Mouse (Mus musculus): Measurements from ENCODE around the gene Asap2. TPM values are rescaled to one million over a fixed set of nuclear protein-coding genes. Genes with fewer than 3 reads are reported as not detected.

Asap2 gene
- total and polyA plus RNA-seq, 3 experiments: 0.46 to 1.9 TPM; not detected in 1

- H3K9me3 ChIP-seq (replicated peaks; ENCODE audit: insufficient read depth, low read length): no peaks in the 10 kb centered on the region
- H3K4me3 ChIP-seq (ENCODE audit: control insufficient read depth in 1 of 2, insufficient read depth in 1 of 2, low read depth in 2 of 2, low read length in 2 of 2): no peak overlapping the region
- H3K9ac ChIP-seq (ENCODE audit: control insufficient read depth, low read depth, low read length, poor library complexity, severe bottlenecking): no peak overlapping the region
- H3K79me2 ChIP-seq (ENCODE audit: control insufficient read depth, insufficient read depth, low read length, poor library complexity): no peaks in the 10 kb centered on the region
- H3K36me3 ChIP-seq (ENCODE audit: control insufficient read depth in 1 of 2, insufficient read depth in 2 of 2, low read length in 2 of 2): peaks cover 0 to 2% of the 10 kb centered on the region in 2 experiments; a peak in 1 of 4 replicates
- DNase-seq (ENCODE audit: low read depth, low spot score): no peak
- H3K27me3 ChIP-seq (ENCODE audit: control insufficient read depth in 1 of 2, insufficient read depth in 2 of 2, low read length in 2 of 2): no peaks in the 10 kb centered on the region
- no peak overlapping the region for H3K27ac ChIP-seq (ENCODE audit: control insufficient read depth, low read depth, low read length)
- H3K4me1 ChIP-seq (ENCODE audit: control insufficient read depth in 1 of 2, insufficient read depth in 2 of 2, low read length in 2 of 2): peaks cover 0 to 10% of the 10 kb centered on the region in 2 experiments; a peak in 2 of 4 replicates
- TF ChIP-seq TBP (IDR thresholded peaks at IDR 0.05; ENCODE audit: low read depth, low read length) (no peak), BHLHE40 (IDR thresholded peaks at IDR 0.05; ENCODE audit: borderline replicate concordance, low read depth, low read length) (no peak), CHD1 (IDR thresholded peaks at IDR 0.05; ENCODE audit: low read depth, low read length) (no peak), USF2 (IDR thresholded peaks at IDR 0.05; ENCODE audit: borderline replicate concordance in 1 of 2, insufficient read depth in 1 of 2, low read depth in 1 of 2, low read length in 2 of 2) (no peak), MAZ (IDR thresholded peaks at IDR 0.05; ENCODE audit: low read depth, low read length) (no peak), SIN3A (IDR thresholded peaks at IDR 0.05; ENCODE audit: low read length) (no peak), SMC3 (IDR thresholded peaks at IDR 0.05; ENCODE audit: low read depth, low read length) (no peak), RAD21 (IDR thresholded peaks at IDR 0.05; ENCODE audit: low read depth, low read length) (no peak), POLR2A (IDR thresholded peaks at IDR 0.05; ENCODE audit: control insufficient read depth in 1 of 2, insufficient read depth in 1 of 2, low read depth in 1 of 2, low read length in 2 of 2, poor library complexity in 1 of 2) (no peak)
Measured at GRCm38 (mm10) chr12:21233727-21234126, 243.5 kb downstream of the Asap2 start.

GRCm38 (mm10) chr12:21234560-21234959 is 244.3 kb downstream of the Asap2 start:
- Histone ChIP-seq H3K27ac (ENCODE audit: control insufficient read depth, low read depth, low read length) (no peak overlapping the region), H3K79me2 (ENCODE audit: control insufficient read depth, insufficient read depth, low read length, poor library complexity) (no peaks in the 10 kb centered on the region)

More at GRCm38 (mm10) chr12:21234560-21234959, 244.3 kb downstream of the Asap2 start:
- no peak for DNase-seq (ENCODE audit: low read depth, low spot score)
- Histone ChIP-seq H3K4me3 (ENCODE audit: control insufficient read depth in 1 of 2, insufficient read depth in 1 of 2, low read depth in 2 of 2, low read length in 2 of 2) (no peak overlapping the region), H3K9ac (ENCODE audit: control insufficient read depth, low read depth, low read length, poor library complexity, severe bottlenecking) (no peak overlapping the region), H3K9me3 (replicated peaks; ENCODE audit: insufficient read depth, low read length) (no peaks in the 10 kb centered on the region), H3K27me3 (ENCODE audit: control insufficient read depth in 1 of 2, insufficient read depth in 2 of 2, low read length in 2 of 2) (no peaks in the 10 kb centered on the region), H3K4me1 (ENCODE audit: control insufficient read depth in 1 of 2, insufficient read depth in 2 of 2, low read length in 2 of 2) (peaks cover 0 to 10% of the 10 kb centered on the region in 2 experiments; a peak in 2 of 4 replicates), H3K36me3 (ENCODE audit: control insufficient read depth in 1 of 2, insufficient read depth in 2 of 2, low read length in 2 of 2) (peaks cover 0 to 2% of the 10 kb centered on the region in 2 experiments; a peak in 1 of 4 replicates)
- no peak for TF ChIP-seq ELF1 (IDR thresholded peaks at IDR 0.05; ENCODE audit: low read depth, low read length)
- no peak for TF ChIP-seq USF1 (IDR thresholded peaks at IDR 0.05; ENCODE audit: low read depth, low read length)
- TF ChIP-seq E2F4 (IDR thresholded peaks at IDR 0.05; ENCODE audit: borderline replicate concordance, low read depth, low read length): no peak
- TF ChIP-seq UBTF (IDR thresholded peaks at IDR 0.05; ENCODE audit: borderline replicate concordance, insufficient read depth, low read depth, low read length): no peak
- TF ChIP-seq MAZ (IDR thresholded peaks at IDR 0.05; ENCODE audit: low read depth, low read length): no peak
- TF ChIP-seq CHD1 (IDR thresholded peaks at IDR 0.05; ENCODE audit: low read depth, low read length): no peak
- TF ChIP-seq NELFE (IDR thresholded peaks at IDR 0.05; ENCODE audit: low read depth, low read length): no peak
- no peak for TF ChIP-seq HCFC1 (IDR thresholded peaks at IDR 0.05; ENCODE audit: low read depth, low read length)
- TF ChIP-seq BHLHE40 (IDR thresholded peaks at IDR 0.05; ENCODE audit: borderline replicate concordance, low read depth, low read length): no peak
- no peak for TF ChIP-seq ETS1 (IDR thresholded peaks at IDR 0.05; ENCODE audit: low read depth, low read length)
- TF ChIP-seq SIN3A (IDR thresholded peaks at IDR 0.05; ENCODE audit: low read length): no peak
- TF ChIP-seq GATA1 (IDR thresholded peaks at IDR 0.05; ENCODE audit: low read depth, low read length): no peak
- no peak for TF ChIP-seq MAFK (IDR thresholded peaks at IDR 0.05; ENCODE audit: borderline replicate concordance, low read depth, low read length)
- TF ChIP-seq POLR2A (IDR thresholded peaks at IDR 0.05; ENCODE audit: control insufficient read depth in 1 of 2, insufficient read depth in 1 of 2, low read depth in 1 of 2, low read length in 2 of 2, poor library complexity in 1 of 2): no peak
- TF ChIP-seq KAT2A (conservative IDR thresholded peaks at IDR 0.05; ENCODE audit: low read depth, low read length): no peak
- TF ChIP-seq CTCF (IDR thresholded peaks at IDR 0.05 in 2 of 3, conservative IDR thresholded peaks at IDR 0.05 in 1 of 3; ENCODE audit: control insufficient read depth in 1 of 3, insufficient read depth in 1 of 3, low read depth in 2 of 3, low read length in 3 of 3, poor library complexity in 1 of 3, severe bottlenecking in 1 of 3): no peak
- no peak for TF ChIP-seq NRF1 (IDR thresholded peaks at IDR 0.05; ENCODE audit: insufficient read depth, low read depth, low read length, poor library complexity, severe bottlenecking)

Measured in MEL (cell line).